Mouse (Mus musculus): ENCODE measurements around the gene Pla2g6.

DNA sequence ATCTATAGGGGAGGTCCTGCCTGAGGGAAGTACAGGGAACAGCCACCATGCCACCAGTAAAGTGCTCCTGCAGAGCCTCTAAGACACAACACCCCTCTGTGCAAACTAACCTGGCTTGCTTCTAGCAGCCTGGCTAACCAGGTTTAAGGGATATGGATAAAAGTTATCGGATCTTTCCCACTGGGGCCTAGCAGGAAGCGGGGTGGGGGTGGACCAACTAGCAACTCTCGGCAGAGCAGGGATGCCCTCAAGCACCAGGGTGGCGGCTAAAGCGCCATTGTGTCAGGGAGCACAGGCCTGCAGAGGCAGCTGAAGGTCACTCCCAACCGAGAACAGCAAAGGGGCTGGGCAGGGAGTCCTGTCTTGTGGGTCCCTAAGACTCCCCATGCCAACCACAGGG, 35.9 kb upstream of the Pla2g6 start:
- TF ChIP-seq GATA1 (IDR thresholded peaks at IDR 0.05; ENCODE audit: borderline replicate concordance, low read length) = no peak
- TF ChIP-seq FLI1 (IDR thresholded peaks at IDR 0.05; ENCODE audit: low read length) = no peak

Measured in megakaryocyte, embryonic 14.5 days (primary cell).